Mouse (Mus musculus): Measurements from ENCODE around the gene Ccdc51.
"Not testable (repeated sequence)": the region's sequence is repeated elsewhere in the genome, so short reads cannot be mapped to it uniquely, and the experiment has no call there.

Gene Ccdc51

GRCm38 (mm10) chr9:109123266-109123665 is 41.0 kb downstream of the Ccdc51 start:
- DNase-seq (ENCODE audit: low spot score): no peak

DNA sequence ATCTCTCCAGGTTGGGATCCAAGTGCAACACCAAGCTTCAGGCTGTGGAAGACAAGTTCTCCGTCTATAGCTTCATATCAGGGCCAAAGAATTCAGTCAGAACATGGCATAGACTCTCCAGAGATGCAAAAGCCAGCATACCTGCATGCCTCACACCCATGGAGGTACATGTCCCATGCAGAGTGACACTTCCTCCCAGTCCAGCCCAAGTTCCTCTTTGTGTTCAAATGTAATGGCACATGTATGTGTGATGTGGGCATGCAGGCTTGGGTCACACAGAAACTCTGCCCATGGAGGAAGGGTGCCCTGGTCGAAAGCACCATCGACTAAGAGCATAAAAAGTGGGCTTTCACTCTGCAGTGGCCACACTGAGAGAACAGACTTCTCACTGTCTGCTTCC is 41.9 kb downstream of the Ccdc51 start:
- DNase-seq (ENCODE audit: low spot score): no peak

- no peak for DNase-seq (ENCODE audit: low spot score)
These were observed 42.8 kb downstream of the Ccdc51 start for GRCm38 (mm10) chr9:109125043-109125442.

DNA sequence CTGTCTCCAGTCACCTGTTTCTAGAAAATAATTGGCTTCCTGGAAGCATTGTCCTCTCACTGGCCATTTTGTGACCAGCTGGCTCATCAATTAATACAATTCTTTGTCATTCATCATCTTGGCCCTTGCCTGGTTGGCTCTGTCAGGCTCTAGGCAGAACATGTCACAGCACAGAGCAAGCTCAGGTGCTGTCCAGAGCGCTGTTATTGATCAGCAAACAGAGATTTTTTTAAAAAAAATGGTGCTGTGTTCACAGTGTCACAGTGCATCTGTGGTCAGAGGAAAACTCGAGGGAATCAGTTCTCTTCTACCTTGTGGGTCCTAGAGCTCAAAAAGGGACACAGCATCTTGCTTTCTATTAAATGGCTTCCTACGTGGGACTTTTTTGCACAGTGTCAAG is 43.2 kb downstream of the Ccdc51 start:
- no peak for DNase-seq (ENCODE audit: low spot score)

GRCm38 (mm10) chr9:109127076-109127475 is 44.8 kb downstream of the Ccdc51 start:
- no peak for DNase-seq (ENCODE audit: low spot score)

GRCm38 (mm10) chr9:109128211-109128610 is 45.9 kb downstream of the Ccdc51 start:
- DNase-seq (ENCODE audit: low spot score): no peak

GRCm38 (mm10) chr9:109130076-109130475 is 47.8 kb downstream of the Ccdc51 start:
- DNase-seq (ENCODE audit: low spot score): no peak

- DNase-seq (ENCODE audit: low spot score): not testable (repeated sequence)
These were observed 58.1 kb downstream of the Ccdc51 start for GRCm38 (mm10) chr9:109140414-109140813.

Measured in T-cell, adult 2 months (primary cell).